Mouse (Mus musculus) cortical plate, adult 2 months (tissue): Measurements from ENCODE around the gene Gck. TPM values are rescaled to one million over a fixed set of nuclear protein-coding genes. Genes with fewer than 3 reads are reported as not detected.
"Not testable (repeated sequence)": the region's sequence is repeated elsewhere in the genome, so short reads cannot be mapped to it uniquely, and the experiment has no call there.

ENCODE experiments used
- H3K27ac ChIP-seq: fragments of 200-500 bp; 2 replicates; pipeline ENCODE4 v1.5.1; 2012; ENCODE audit warnings: low read length, control low read depth, inconsistent platforms; ENCODE audit not compliant: insufficient read depth
- H3K4me1 ChIP-seq: fragments of 200-500 bp; 2 replicates; pipeline ENCODE4 v1.6.1; 2011; ENCODE audit warnings: low read length; ENCODE audit not compliant: control insufficient read depth, insufficient read depth
- H3K4me3 ChIP-seq: fragments of 200-500 bp; 2 replicates; pipeline ENCODE4 v1.5.1; 2011; ENCODE audit warnings: mild to moderate bottlenecking, low read length, control low read depth; ENCODE audit not compliant: insufficient read depth
- CTCF ChIP-seq: fragments of 200-500 bp; IDR thresholded peaks from 2 replicates; pipeline ENCODE4 v1.5.1; 2011; ENCODE audit warnings: mild to moderate bottlenecking, control low read depth, low read length; ENCODE audit not compliant: insufficient read depth; ENCODE audit errors: extremely low read depth
- POLR2A ChIP-seq: fragments of 200-500 bp; IDR thresholded peaks from 2 replicates; pipeline ENCODE4 v1.6.1; 2011; ENCODE audit warnings: mild to moderate bottlenecking, low read length, control low read depth; ENCODE audit not compliant: insufficient read depth; ENCODE audit errors: extremely low read depth
- polyA plus RNA-seq: library from polyadenylated mRNA; depleted of rRNA; stranded (reverse); fragments of >200 nt; gene quantifications from 2 replicates; pipeline ENCODE4 v1.2.3, GENCODE M21; 2012

Gck gene
- polyA plus RNA-seq, 1 experiment = 0.86 TPM

DNA sequence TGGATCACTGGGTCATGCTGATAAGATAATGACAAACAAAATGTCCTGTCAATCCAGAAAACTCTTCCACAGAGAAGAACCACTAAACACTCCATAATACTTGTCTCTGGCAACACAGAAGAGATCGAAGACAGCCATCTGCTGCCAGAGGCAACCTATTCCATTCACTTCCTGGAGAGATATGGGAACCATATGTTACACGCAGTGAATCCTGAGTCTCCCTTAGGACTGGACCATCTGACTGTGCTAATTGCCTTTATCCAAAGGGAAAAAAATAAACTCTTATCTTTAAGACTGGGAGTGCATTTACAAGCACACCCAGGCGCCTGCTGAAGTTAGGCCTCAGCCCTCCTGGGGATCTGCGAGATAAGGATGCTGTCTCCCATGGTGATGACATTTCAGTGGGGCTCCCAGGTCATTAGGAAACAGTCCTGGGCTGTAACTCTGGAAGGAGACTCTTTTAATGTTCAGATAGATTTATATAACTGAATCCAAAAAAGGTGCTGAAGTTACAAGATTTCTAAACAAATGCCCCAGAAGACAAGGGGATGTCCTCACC is 57.0 kb downstream of the Gck start:
- H3K4me1 ChIP-seq = no peaks in the 10 kb centered on the region
- no peak overlapping the region for H3K27ac ChIP-seq
- TF ChIP-seq CTCF (no peak), POLR2A (no peak)
- no peak overlapping the region for H3K4me3 ChIP-seq

DNA sequence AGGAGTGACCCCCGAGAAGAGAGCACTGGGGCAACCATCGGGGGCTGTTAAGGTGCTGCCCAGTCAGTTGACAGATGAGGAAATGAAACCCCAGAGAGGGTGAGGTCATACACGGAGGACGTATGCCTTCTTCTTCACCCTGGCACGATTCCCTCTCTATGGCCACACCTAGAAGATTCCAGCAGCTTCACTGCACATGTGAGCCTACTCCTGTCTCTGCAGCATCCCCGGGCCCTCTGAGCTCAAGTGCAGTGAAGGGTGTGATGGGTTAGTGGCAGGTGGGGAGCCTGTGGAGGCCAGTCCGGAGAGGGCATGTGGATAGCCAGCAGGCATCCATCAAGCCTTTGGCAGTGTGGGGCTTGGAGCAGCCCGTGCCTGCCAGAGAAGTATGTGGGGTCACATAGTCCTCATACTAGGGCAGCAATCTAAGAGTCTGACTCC is 57.7 kb downstream of the Gck start:
- H3K4me1 ChIP-seq = no peaks in the 10 kb centered on the region
- H3K4me3 ChIP-seq = no peak overlapping the region
- H3K27ac ChIP-seq = no peak overlapping the region
- TF ChIP-seq POLR2A (no peak), CTCF (no peak)

DNA sequence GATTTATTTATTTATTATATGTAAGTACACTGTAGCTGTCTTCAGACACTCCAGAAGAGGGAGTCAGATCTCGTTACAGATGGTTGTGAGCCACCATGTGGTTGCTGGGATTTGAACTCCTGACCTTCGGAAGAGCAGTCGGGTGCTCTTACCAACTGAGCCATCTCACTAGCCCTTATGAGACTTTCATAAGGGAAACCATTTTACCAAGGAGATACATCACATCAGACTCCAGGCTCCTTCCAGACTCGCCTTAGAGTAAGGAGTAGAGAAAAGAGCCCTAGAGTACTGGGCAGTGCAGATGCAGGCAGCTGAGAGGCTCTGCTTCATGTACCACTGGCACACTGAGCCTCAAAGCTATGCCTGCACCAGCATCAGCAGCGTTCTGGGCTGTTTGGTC is 61.3 kb downstream of the Gck start:
- not testable (repeated sequence) for H3K27ac ChIP-seq, H3K4me3 ChIP-seq, H3K4me1 ChIP-seq

DNA sequence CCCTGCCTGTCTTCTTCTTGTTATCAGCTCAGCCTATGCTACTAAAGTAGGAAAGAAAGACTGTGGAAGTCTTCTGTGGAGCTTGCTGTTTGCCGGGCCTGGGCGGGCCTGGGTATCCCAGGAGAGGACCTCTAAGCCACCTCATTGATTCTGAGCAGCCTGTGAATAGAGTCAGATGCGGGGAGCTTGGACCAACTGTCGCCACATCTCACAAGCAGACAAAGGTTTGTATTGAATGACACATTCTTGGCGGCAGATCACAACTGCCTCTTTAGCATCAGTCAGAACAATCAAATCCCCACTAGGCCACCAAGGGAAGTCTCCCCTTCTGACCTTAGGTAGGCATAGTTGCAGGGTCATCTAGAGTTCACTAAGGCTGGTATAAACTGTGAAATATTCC is 62.6 kb downstream of the Gck start:
- TF ChIP-seq POLR2A (no peak), CTCF (no peak)
- Histone ChIP-seq H3K4me3 (no peak overlapping the region), H3K27ac (no peak overlapping the region), H3K4me1 (no peaks in the 10 kb centered on the region)

DNA sequence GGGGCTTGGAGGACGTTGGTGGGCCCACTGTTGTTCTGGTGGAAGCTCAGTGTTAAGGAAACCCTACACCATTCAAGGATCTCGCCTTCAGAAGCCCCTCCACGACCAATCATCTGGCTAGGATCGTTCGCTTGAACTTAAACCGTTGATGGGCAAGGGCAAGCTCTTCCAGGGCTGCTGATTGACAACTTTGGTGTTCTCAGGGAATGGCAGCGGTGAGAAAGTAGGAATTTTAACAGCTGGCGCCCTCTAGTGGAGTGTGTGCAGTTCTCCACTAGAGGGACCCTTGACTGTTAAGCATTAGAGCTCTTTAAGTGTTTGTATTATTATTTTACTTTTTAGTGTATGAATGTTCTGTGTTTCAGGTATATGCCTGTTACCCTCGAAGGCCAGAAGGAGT is 63.7 kb downstream of the Gck start:
- Histone ChIP-seq H3K27ac (no peak overlapping the region), H3K4me3 (no peak overlapping the region), H3K4me1 (no peaks in the 10 kb centered on the region)
- TF ChIP-seq CTCF (peak; percentile 86), POLR2A (no peak)

DNA sequence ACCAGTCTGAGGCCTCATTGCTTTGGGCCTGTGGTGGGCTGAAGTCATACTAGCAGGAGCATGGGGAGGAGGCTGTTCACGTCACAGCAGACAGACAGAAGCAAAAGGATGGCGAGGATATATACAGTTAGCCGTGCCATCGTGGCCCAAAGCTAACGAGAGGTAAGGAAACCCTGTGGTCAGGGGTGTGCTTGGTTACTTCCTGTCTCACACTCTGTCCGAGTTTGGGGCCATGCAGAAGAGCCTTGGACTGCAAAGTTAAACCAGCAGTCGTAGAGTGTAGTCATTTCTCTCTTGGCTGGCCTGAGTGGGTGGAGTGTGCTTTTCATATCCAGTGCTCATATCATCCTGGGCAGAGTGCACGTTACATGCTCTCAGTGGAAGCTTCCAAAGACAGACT is 67.4 kb downstream of the Gck start:
- H3K4me3 ChIP-seq = no peak overlapping the region
- H3K27ac ChIP-seq = no peak overlapping the region
- TF ChIP-seq POLR2A (no peak), CTCF (no peak)
- H3K4me1 ChIP-seq = no peaks in the 10 kb centered on the region

DNA sequence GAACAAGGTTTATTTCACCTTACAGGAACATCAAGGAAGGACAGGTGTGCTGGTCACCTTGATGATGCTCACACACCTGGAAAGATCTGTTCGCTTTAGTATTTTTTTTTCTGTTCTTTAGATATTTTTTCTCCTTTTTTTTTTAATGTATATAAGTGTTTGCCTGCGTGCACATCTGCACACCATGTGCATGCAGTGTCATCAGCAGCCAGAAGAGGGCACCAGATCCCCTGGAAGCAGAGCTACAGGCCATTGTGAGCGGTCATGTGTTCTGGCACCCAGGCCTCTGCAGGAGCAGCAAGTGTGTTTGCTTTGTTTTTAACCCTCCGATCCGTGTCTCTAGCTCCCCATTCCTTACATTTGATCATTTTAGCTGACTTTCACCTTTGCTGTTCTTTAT is 70.0 kb downstream of the Gck start:
- TF ChIP-seq POLR2A = no peak
- TF ChIP-seq CTCF = peak; percentile 70
- Histone ChIP-seq H3K27ac (no peak overlapping the region), H3K4me3 (no peak overlapping the region), H3K4me1 (no peaks in the 10 kb centered on the region; the same call in 1 of the 2 replicates)

DNA sequence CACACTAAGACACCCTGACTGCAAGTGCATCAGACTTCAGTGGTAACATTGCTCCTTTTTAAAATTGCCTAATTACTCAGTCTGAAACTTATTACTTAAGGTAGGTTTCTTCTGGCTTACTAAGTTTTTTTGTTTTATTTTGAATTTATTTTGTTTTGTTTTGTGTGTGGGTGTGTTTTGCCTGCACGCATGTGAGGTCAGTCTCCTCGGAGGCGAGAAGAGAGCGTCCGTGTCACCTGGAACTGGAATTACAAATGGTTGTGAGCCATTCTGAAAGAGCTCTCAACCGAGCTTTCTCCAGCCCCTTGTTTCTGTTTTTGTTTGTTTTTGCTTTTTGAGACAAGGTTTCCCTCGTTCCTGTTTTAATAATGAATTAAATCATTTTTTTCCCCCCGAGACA is 71.2 kb downstream of the Gck start:
- Histone ChIP-seq H3K4me1 (no peaks in the 10 kb centered on the region; the same call in 1 of the 2 replicates), H3K4me3 (peak overlapping the region; percentile 53), H3K27ac (0 out of 2 replicates have a peak overlapping the region, but pooled peaks have one; percentile 75)
- TF ChIP-seq CTCF (no peak), POLR2A (no peak)

DNA sequence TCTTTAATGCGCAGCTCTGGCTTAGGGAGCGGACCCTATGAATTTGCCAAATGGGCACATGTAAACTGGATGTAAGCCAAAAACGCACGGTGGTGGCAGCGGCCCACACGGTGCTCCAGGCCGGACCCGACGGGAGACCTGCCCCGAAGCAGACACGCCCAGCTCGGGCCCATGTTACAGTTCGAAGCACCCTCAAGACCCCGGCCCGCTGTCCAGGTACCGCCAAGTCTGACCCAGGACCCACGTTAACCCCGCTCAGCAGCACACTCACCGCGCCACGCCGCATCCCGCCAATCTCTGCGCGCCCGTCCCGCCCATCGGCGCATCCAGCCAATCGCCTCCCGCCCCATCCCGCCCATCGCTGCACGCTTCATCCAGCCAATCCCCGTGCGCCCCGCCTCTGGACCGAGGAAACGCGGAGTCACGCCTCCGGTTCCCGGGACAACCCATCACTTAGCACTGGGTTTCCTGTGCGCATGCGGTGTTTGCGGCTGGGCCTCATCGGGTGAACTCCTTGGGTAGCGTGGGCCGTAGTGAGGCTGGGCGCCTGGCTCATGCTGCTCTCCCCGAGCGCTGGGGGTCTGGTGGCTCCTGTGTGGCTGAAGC is 71.9 kb downstream of the Gck start, which contains the start of gene Pold2:
Gene Pold2 (minus strand): TSS at position 372 of the 606 bp plus-strand sequence.
- Histone ChIP-seq H3K4me3 (peak within 1 kb of the TSS; percentile 53), H3K4me1 (no peaks in the 10 kb centered on the region; the same call in 1 of the 2 replicates), H3K27ac (0 out of 2 replicates have a peak within 1 kb of the TSS, but pooled peaks have one; percentile 75)
- no peak for TF ChIP-seq CTCF
- TF ChIP-seq POLR2A = peak; percentile 82

DNA sequence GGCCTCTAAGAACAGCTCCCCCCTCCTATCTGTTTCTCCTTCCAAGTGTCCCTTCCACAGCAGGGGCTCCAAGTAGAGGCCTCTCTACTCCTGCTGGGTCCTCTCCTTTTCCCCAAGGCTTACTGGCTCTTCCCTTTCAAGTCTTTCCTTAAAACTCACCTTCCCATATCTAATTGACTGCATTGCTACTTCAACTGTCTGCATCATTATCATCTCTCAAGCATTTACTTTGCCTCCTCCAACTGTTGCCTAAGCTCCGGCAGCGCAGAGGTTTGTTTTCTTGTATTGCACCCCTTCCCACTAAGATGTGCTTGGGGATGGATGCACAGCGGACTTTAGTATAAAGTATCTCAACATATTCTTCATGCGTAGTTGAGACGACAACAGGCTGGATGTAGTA is 72.5 kb downstream of the Gck start:
- Histone ChIP-seq H3K4me1 (no peaks in the 10 kb centered on the region; the same call in 1 of the 2 replicates), H3K27ac (no peak overlapping the region), H3K4me3 (peak overlapping the region; percentile 53)
- TF ChIP-seq CTCF (no peak), POLR2A (no peak)

DNA sequence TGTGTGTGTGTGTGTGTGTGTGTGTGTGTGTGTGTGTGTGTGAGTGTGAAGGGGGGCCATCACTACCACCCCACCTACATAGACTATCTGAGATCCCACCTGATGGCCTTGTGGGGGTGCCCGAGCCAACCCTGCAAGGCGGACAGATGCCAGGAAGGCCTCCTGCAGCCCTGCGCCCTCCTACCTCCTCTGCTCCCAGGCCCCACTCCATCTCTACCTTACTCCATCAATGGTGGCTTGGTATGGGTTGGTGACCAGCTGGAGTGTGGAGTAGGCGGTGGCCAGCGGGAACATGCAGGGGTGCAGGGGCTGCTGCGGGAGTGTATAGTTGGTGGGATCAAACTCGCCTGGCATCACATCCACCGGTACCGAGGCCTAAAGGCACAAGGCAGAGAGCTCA is 76.7 kb downstream of the Gck start:
- no peak for TF ChIP-seq CTCF
- no peak for TF ChIP-seq POLR2A
- no peak overlapping the region for H3K4me3 ChIP-seq
- no peak overlapping the region for H3K27ac ChIP-seq
- H3K4me1 ChIP-seq = no peaks in the 10 kb centered on the region; the same call in 1 of the 2 replicates
